Mouse (Mus musculus) intestine, postnatal 0 days (tissue): Measurements from ENCODE around the gene Ak6. TPM values are rescaled to one million over a fixed set of nuclear protein-coding genes. Genes with fewer than 3 reads are reported as not detected.
A peak's percentile ranks its signal among the peaks of the same experiment; 100 is the strongest.

Source experiments
- ATAC-seq: fragments of 200-750 bp; cut with Nextera tagmentation; 2 replicates; pipeline ENCODE4 v1.8.0; 2017; ENCODE audit warnings: mild to moderate bottlenecking, moderate TSS enrichment, moderate library complexity
- H3K27ac ChIP-seq: fragments of 300-500 bp; sonication (generic); 2 replicates; pipeline ENCODE4 v1.5.1; 2014; ENCODE audit warnings: mild to moderate bottlenecking, low read depth, low read length, moderate library complexity
- H3K27me3 ChIP-seq: fragments of 300-500 bp; sonication (generic); replicated peaks from 2 replicates; pipeline ENCODE4 v1.6.1; 2014; ENCODE audit warnings: low read length, mixed read lengths; ENCODE audit not compliant: control insufficient read depth, insufficient read depth
- H3K36me3 ChIP-seq: fragments of 300-500 bp; sonication (generic); 2 replicates; pipeline ENCODE4 v1.6.1; 2014; ENCODE audit warnings: mild to moderate bottlenecking, moderate library complexity; ENCODE audit not compliant: control insufficient read depth, insufficient read depth
- H3K4me1 ChIP-seq: fragments of 300-500 bp; sonication (generic); replicated peaks from 2 replicates; pipeline ENCODE4 v1.6.1; 2014; ENCODE audit warnings: antibody characterized with exemption, low read length, mixed read lengths; ENCODE audit not compliant: control insufficient read depth, insufficient read depth
- H3K4me2 ChIP-seq: fragments of 300-500 bp; sonication (generic); replicated peaks from 2 replicates; pipeline ENCODE4 v1.6.1; 2014; ENCODE audit warnings: low read depth, mild to moderate bottlenecking, moderate library complexity
- H3K4me3 ChIP-seq: fragments of 300-500 bp; sonication (generic); 2 replicates; pipeline ENCODE4 v1.5.1; 2014; ENCODE audit warnings: low read depth, low read length
- H3K9ac ChIP-seq: fragments of 300-500 bp; sonication (generic); 2 replicates; pipeline ENCODE4 v1.6.1; 2014; ENCODE audit warnings: mild to moderate bottlenecking, low read depth, low read length
- H3K9me3 ChIP-seq: fragments of 300-500 bp; sonication (generic); 2 replicates; pipeline ENCODE4 v1.6.1; 2016; ENCODE audit warnings: mixed run types; ENCODE audit not compliant: control insufficient read depth
- CTCF ChIP-seq: sonication (generic); IDR thresholded peaks from 2 replicates; pipeline ENCODE4 v1.5.1; 2016; ENCODE audit warnings: low read depth, mild to moderate bottlenecking, control low read depth, antibody characterized with exemption, moderate library complexity
- WGBS: fragments of 180-500 bp; shearing (Covaris S2); extraction: QIAGEN DNeasy Blood & Tissue Kit; methylation state at CpG from one replicate; pipeline ENCODE4 v1.1.7; 2014; 5-methylcytosine and 5-hydroxymethylcytosine counted together
- polyA plus RNA-seq: library from polyadenylated mRNA; unstranded; fragments of >200 nt; fragmentation: Nextera tagmentation; extraction: Ambion mirVana; gene quantifications from 2 replicates; pipeline ENCODE4 v1.2.1, GENCODE M21; 2015

The Ak6 gene
- polyA plus RNA-seq, 1 experiment from 2014 or later: 156 TPM

DNA sequence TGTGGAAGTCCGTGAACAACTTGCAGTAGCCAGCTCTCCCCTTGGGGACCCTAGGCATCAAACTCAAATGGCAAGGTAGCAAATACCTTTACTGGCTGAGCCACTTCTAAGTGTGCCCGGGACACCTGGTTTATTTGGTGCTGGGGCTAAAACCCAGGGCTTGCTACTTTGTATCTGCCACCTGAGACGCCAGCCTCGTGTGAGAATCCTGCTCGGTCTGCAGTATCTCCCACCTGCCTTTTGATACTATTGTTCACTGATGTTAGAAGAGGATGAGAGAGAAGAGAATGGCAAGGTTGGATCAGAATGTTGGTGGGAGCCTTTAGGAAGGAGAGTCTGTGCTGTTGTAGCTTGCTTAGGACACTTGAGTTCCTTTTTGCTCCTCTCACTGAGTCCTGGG lies 7.3 kb downstream of the Ak6 start:
- Histone ChIP-seq H3K4me2 (no peak overlapping the region), H3K36me3 (peaks cover 13% of the 10 kb centered on the region; the same call in 1 of the 2 replicates), H3K9me3 (no peaks in the 10 kb centered on the region), H3K4me1 (no peaks in the 10 kb centered on the region), H3K27ac (no peak overlapping the region), H3K27me3 (no peaks in the 10 kb centered on the region), H3K4me3 (no peak overlapping the region), H3K9ac (no peak overlapping the region)
- TF ChIP-seq CTCF: no peak
- WGBS: 94% methylated on average over 5 of the region's 5 CpGs
- no peak for ATAC-seq

- no peak for ATAC-seq
- Histone ChIP-seq H3K27me3 (no peaks in the 10 kb centered on the region), H3K4me2 (no peak overlapping the region), H3K4me1 (no peaks in the 10 kb centered on the region), H3K4me3 (no peak overlapping the region), H3K36me3 (peaks cover 18% of the 10 kb centered on the region; the same call in 1 of the 2 replicates), H3K9me3 (no peaks in the 10 kb centered on the region), H3K27ac (no peak overlapping the region), H3K9ac (no peak overlapping the region)
- TF ChIP-seq CTCF: peak; percentile 91
- WGBS: 40% methylated on average over 4 of the region's 4 CpGs
Observed at GRCm38 (mm10) chr13:100659864-100660456, 9.2 kb downstream of the Ak6 start.

- ATAC-seq: peak; percentile 71
- Histone ChIP-seq H3K4me3 (peak within 1 kb of the TSS; percentile 68), H3K4me2 (peak within 1 kb of the TSS; percentile 73), H3K9me3 (no peaks in the 10 kb centered on the region), H3K27me3 (no peaks in the 10 kb centered on the region), H3K27ac (peak within 1 kb of the TSS; percentile 80), H3K4me1 (no peaks in the 10 kb centered on the region), H3K9ac (peak within 1 kb of the TSS; percentile 79), H3K36me3 (no peaks in the 10 kb centered on the region; the same call in 1 of the 2 replicates)
- TF ChIP-seq CTCF: no peak
- WGBS: under 1% methylated on average over 44 of the region's 44 CpGs
Observed at GRCm38 (mm10) chr13:100669291-100670022, 18.7 kb downstream of the Ak6 start, which contains the start of gene Ccdc125. Gene Ccdc125 (plus strand): TSS chr13:100669717.

- Histone ChIP-seq H3K4me1 (no peaks in the 10 kb centered on the region), H3K4me3 (peak overlapping the region; percentile 68), H3K9me3 (no peaks in the 10 kb centered on the region), H3K27ac (peak overlapping the region; percentile 80; the same call in 1 of the 2 replicates), H3K36me3 (no peaks in the 10 kb centered on the region; the same call in 1 of the 2 replicates), H3K9ac (peak overlapping the region; percentile 79), H3K4me2 (peak overlapping the region; percentile 73), H3K27me3 (no peaks in the 10 kb centered on the region)
- TF ChIP-seq CTCF: no peak
- 16% methylated on average over 9 of the region's 9 CpGs for WGBS
- no peak for ATAC-seq
Observed at GRCm38 (mm10) chr13:100670181-100670741, 19.5 kb downstream of the Ak6 start.

DNA sequence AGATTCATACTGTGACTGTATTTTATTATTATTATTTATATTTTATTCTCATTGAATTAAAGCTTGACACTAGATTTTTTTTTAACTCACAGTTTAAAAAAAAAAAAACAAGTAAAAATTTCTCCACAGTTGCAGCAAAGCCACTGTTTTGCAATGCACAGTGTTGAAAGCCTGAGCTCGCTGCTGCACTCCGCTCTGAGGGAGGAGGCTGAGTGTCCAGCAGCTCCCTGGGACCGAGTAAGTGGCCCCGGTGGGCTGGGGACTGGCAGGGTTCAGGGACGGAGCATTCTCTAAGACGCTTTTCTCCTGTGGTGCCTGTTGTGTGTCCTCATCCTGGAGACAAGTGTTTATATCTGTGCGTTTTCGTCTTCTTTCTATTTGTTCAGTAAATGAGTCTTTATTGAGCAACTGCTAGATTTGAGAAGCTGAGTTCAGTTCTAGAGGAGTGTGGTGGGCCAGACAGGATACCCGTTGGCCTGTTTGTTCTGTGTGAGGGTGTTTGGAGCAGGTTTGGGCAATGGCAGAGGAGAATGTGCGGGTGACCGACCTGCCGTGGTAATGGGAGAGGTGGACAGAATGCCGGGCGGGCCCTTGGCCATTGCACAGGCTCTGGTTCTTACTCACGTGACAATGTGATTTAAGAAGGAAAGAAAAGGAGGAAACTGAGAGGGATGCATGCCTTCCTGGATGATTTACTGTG lies 25.3 kb downstream of the Ak6 start:
- Histone ChIP-seq H3K27me3 (no peaks in the 10 kb centered on the region), H3K36me3 (no peaks in the 10 kb centered on the region), H3K9me3 (no peaks in the 10 kb centered on the region), H3K4me1 (no peaks in the 10 kb centered on the region), H3K4me3 (no peak overlapping the region), H3K27ac (no peak overlapping the region), H3K4me2 (no peak overlapping the region), H3K9ac (no peak overlapping the region)
- 82% methylated on average over 15 of the region's 15 CpGs for WGBS
- no peak for ATAC-seq
- TF ChIP-seq CTCF: no peak

GRCm38 (mm10) chr13:100681615-100682014 lies 30.8 kb downstream of the Ak6 start:
- WGBS: 92% methylated on average over 8 of the region's 8 CpGs

More at GRCm38 (mm10) chr13:100681615-100682014, 30.8 kb downstream of the Ak6 start:
- TF ChIP-seq CTCF: no peak
- H3K4me2 ChIP-seq: no peak overlapping the region
- no peak overlapping the region for H3K27ac ChIP-seq
- no peak overlapping the region for H3K9ac ChIP-seq
- H3K9me3 ChIP-seq: no peaks in the 10 kb centered on the region
- no peaks in the 10 kb centered on the region for H3K4me1 ChIP-seq
- H3K36me3 ChIP-seq: no peaks in the 10 kb centered on the region
- H3K27me3 ChIP-seq: no peaks in the 10 kb centered on the region
- no peak for ATAC-seq
- no peak overlapping the region for H3K4me3 ChIP-seq
